Mouse (Mus musculus) heart, postnatal 14 days (tissue): ENCODE data around the gene Ddah1. TPM values are rescaled to one million over a fixed set of nuclear protein-coding genes. Genes with fewer than 3 reads are reported as not detected.

Source experiments
- DNase-seq, 2 experiments: peaks; one replicate each; pipeline ENCODE4 v3.0.0; 2021 to 2022
- intact Hi-C: fragments of 180-260 bp; cut with DNase I; formaldehyde crosslinking; loops from one replicate; pipeline ENCODE4 v1.15.1; 2025
- total RNA-seq, 2 experiments: library from RNA; stranded (reverse); gene quantifications; 2 replicates each; pipeline ENCODE4 v1.2.3; 2021

The Ddah1 gene
- total RNA-seq, 2 experiments from 2014 or later = 9.2 to 13.4 TPM

DNA sequence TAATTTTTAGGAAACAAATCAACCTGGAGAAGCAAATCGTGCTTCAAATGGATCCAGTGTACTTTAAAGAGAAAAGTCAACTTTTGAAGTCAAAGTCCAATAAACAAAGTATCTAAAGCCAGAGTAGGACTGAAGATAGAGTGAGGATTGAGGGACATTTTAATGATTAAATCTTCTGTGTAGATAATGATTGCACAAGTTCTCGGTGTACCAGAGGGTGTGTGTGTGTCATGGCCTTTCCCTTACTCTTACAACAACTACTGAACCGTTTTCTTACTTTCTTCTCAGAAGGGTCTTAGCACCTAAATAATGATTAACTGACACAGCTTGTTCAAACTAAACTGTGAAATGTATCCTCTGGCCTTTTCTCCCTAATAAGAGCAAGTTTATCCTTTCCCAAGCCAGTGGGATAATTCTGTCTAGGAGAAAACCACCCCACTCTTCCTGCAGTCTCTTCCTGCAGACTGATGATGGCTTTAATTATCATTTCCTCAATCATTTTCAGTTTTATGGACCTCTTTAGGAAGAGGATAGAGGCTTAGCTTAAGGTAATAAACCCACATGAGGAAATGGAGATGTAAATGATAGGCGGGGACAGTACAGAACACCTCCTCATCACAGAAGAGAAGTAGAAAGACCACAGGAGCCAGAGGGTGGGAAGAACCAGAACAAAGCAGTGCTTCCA is 4.6 kb downstream of the Ddah1 start:
- intact Hi-C loops = no loop called here
- no peak for DNase-seq

DNA sequence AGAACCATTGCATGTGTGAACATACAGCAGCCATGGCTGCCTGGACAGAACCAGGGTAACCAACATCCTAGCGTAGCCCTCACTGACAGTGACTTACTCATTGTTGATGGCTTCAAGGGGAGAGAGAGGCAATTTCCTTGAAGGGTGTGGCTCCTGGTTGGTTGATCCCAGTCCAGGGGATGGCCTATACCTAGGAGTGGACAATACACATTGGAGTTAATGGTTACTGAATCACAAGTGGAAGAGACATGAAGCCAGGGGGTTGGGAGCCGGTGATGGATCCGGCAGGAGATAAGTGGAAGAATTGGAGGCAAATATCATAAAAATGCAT is 5.1 kb downstream of the Ddah1 start:
- DNase-seq = no peak
- intact Hi-C loops = no loop called here

DNA sequence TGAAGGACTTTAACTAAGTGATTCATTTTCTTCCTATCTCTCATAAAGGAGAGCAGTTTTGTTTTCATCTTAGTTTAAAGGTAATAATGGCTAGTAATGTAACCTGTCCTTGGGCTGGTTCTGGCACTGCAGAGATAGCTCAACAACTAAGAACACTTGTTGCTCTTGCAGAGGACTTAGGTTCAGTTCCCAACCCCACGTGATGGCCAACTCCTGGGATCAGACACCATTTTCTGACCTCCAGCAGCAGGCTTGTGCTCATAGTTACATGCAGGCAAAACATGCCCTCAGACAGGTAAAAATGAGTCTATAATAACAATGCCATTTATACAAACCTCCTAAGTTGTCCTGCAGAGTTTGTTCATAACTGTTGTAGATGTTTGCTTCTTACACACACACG is 5.9 kb downstream of the Ddah1 start:
- intact Hi-C loops = no loop called here
- no peak for DNase-seq

DNA sequence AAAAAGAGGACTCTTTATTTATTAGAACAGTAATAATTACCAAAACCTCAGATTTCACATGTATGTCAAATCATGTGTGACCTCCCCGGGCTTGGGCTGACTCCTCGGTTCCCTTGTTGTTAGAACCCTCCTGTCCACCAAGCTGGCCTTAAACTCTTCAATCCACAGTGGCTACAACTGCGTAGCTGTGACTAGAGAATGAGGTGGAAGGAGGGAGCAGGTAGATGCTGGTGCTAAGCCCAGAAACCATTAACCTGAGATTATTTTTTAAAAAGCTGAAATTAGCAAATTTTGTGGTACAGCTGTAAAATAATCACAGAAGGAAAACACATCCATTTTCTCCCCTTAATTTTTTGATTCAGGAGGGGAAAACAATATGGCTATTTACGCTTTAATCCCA is 10.0 kb downstream of the Ddah1 start:
- DNase-seq = no peak
- intact Hi-C loops = no loop called here

DNA sequence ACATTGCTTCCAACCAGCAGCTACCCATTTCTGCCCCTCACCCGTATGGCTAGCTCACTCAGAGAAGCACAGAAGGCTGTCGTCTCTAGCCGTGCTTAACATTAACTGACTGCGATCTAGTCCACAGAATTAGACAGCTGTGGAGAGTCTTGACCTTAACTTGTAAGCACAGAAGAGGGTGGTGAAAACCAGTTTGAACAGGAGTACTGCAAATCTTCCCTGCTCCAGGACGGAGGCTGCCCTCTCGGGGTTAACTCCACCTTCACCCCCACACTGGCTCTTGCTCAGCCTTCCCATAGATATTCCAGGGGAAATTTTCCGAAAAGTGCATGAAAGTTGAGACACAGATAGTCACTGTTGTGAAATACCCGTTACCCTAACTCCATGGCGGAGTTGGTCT is 14.9 kb downstream of the Ddah1 start:
- DNase-seq = no peak
- intact Hi-C loops = no loop called here

DNA sequence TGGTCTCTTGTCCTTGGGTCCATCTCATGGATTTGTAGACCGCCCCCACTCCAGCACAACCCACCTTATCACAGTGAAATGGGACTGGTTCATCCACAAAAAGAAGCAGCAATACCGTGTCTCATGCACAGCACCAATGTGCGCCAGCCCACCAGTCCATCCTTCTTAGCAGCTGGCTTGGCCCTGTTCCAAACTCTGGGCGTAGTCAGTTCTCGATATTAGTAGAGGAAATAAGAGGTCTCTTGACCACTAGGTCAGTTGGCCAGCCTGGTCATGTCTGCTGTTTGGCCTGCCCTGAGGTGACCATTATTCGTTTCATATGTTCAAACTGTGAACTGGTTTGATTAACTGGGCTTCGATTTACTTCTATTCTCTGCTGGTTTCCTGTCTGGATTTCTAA is 15.9 kb downstream of the Ddah1 start:
- no peak for DNase-seq
- intact Hi-C loops = no loop called here

DNA sequence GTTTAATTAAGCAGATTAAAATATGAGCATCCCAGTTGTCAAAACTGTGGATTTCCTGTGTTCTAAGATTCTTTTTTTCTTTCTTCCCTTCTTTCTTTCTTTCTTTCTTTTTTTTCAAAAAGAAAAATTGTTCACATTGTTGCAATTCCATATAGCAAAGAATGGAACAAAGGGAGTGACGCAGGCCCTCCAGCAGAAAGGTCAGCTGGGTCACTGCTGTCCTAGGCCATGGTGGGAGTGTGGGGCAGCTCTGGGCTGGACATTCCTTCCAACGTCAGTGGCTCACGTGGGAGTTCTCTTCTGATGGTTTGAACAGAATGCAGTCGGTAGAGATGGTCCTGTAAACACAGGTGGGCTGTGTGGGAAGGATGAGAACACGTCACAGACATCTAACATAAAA is 16.8 kb downstream of the Ddah1 start:
- intact Hi-C loops = no loop called here
- no peak for DNase-seq

DNA sequence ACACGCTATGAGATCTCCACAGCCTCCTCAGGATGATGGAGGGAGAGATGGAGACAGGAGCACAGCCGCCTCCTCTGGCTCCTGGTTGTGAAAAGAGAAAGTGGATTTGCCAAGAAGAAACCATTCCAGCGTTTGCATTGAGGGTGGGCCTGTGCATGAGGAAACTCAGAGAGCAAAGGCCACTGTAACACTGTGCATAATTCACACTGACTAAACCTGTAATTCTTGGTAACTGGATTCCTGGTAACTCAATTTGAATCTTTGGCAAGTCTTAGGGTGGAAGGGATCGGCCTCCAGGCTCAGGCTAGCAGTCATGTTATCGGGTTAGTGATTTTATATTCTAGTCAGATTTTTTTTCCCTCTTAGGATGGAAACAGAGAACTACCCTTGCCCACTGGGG is 17.4 kb downstream of the Ddah1 start:
- intact Hi-C loops = no loop called here

DNA sequence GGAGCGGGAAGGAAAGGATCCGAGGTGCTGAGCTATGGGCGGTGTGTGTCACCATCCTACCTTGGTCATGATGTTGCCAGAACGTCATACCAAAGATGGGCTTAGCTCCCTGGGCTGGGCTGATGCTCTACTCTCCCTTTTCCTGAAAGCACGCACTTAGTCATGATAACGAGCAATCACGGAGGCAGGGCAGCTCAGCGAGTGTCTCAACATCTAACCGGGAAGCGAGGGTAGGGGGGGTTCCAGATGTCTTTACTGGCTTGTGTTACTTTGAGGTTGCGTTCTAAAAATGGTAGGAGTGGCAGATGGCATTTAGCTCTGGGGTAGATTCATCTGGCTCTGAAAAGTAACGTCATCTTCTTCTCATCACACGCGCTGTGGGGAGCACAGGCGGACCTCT is 18.5 kb downstream of the Ddah1 start:
- intact Hi-C loops = no loop called here
- DNase-seq = no peak

More for the DNA sequence above, 17.4 kb downstream of the Ddah1 start:
- no peak for DNase-seq

DNA sequence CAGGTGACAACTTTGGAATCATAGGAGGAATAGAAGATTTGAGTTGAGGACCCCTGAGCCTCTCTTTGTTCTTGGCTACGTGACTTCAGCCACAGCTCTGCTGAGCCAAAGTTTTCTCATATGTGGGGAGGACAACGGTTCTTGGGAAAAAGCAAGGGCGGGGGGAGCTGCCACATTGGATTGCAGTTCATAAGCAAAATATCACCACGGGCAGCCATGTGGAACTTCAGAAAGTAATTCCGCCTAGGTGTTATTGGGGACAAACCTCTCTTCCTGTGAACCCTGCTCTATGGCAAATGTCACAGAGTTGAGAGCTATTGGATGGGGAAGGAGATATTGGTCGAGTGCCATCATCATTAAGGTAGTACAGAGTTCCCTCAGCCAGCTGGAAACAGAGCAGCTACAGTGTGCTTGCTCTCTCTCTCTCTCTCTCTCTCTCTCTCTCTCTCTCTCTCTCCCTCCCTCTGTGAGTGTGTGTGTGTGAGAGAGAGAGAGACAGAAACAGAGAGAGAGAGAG is 20.0 kb downstream of the Ddah1 start:
- no peak for DNase-seq
- intact Hi-C loops = no loop called here

DNA sequence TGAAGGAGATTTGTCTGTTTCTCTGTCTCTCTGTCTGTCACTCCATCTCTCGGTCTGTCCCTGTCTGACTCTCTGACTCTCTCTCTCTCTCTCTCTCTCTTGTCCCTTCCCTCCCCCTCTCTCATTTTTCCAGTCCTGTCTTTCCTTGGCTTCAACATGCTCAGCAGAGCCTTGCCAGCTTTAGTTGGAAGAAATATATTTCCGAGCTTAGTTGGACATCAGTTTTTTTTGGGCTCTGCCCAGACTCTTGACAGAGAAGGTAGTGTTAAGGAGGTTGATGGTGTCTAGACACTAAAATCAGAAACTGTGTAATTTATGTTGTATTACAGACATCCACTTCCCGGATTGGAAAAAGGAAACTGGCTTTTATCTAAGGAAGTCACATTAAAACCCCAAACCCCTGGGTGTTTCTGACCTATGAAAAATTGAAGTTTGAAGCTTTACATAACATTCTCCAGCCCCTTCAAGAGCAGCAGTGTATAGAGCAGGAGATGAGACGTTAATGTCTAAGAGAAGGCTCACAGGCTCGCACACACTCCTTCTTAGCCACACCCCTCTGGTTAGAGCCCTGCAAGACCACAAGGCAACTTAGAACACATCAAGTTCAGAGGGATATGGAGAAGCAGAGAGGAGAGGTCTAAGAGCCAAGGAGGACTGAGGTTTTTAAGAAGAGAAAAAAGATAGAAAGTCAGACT is 21.0 kb downstream of the Ddah1 start:
- intact Hi-C loops = no loop called here
- no peak for DNase-seq

DNA sequence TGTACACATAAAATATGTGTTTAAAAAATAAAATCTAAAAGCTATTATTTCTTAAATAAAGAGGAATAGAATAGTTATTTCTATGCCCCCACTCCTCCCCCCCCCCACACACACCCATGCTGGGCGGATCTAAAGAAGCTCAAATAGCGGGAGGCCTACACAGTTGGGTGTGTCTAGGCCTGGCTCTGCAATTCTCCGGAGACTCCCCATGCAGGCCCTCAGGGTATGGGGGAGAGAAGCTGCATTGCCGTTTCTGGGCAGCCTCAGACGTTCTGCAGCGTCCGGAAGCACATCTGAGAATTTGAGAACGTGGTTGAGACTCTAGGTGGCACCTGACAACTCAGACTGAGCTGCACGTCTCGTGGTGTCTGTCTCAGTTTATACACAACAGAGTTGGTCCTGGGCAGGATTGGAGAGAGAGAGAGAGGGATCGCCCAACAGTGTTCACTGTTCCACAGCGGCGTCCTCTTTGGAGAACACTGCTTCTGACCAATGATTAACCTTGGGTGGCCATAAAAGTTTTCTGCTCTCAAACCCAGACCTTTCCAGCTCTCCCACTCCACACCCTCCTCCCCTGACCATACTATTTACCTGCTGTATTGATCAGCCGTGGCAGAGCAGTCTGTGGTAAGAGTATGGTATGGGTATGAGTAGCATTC is 22.4 kb downstream of the Ddah1 start:
- no peak for DNase-seq
- intact Hi-C loops = no loop called here

DNA sequence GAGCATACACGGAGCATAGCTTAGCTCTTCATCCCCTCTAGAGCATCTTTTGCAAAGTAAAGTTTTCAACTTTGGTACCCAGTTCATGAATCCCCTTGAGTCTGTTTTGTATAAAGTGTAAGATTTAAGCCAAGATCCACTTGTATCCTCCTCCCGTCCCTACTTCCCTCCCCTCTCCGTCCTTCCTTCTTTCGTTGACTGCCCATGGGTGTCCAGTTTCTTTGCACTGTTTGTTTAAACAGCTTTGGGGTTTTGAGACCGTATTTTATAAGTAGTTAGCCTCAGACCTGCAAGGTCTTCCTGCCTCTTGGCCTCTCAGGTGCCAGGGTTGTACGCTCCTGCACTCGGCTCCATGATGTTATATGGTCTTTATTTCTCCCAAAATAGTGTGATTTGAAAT is 26.8 kb downstream of the Ddah1 start:
- no peak for DNase-seq
- intact Hi-C loops = no loop called here

DNA sequence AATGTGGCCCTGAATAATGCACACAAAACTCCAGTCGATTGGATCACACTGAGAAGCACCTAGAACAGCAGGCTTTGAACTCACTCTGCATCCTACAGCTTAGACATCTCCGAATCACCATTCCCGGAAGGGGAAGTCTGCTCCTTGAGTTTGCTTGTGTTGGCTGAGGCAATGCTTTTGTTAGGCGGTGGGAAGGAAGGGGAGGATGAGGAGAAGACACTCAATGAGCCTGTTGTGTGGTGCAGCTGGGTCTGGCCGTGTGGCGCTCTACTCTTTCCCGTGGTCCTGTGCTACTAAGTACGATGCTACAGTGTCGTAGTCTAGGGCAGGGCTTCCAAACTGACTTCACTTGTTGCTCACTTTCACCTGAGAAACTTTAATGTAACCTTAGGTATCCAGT is 28.8 kb downstream of the Ddah1 start:
- no peak for DNase-seq
- intact Hi-C loops = no loop called here

DNA sequence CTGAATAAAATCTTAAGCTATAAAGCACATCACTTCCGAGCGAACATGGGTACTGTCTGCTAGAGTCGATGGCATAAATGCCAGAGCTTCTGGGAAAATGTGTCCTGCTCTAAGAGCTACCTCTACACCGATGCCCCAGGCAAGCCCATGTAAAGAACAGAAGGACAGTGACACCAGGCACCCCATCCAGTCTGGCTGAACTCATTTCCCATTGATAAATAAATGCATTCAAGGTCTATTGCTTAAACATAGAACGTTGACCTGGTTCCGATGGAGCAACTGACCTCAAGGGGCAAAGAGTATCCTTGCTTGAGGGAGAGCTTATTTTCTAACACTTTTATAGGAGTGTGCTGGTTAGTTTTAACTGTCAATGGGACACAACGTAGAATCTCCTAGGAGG is 30.6 kb downstream of the Ddah1 start:
- intact Hi-C loops = no loop called here
- no peak for DNase-seq

DNA sequence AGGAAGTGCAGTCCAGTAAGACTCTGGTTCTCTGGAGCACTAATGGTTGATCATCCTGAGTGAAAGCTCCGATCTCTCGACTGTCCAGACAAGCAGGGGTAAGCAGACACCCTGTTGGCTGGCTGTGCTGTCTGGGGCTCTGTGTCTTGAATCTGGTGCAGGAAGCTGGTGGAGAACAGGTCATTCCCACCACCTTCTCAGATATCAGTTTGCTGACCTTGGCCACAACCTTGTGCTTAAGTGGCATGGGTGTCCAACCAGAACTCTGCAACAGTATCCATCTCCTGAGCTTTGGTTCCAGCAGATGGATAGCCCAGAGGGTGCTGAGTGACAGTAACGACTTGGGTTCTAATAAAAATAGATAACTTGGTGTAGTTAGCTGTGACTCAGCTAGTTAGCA is 31.8 kb downstream of the Ddah1 start:
- DNase-seq = no peak
- intact Hi-C loops = no loop called here

DNA sequence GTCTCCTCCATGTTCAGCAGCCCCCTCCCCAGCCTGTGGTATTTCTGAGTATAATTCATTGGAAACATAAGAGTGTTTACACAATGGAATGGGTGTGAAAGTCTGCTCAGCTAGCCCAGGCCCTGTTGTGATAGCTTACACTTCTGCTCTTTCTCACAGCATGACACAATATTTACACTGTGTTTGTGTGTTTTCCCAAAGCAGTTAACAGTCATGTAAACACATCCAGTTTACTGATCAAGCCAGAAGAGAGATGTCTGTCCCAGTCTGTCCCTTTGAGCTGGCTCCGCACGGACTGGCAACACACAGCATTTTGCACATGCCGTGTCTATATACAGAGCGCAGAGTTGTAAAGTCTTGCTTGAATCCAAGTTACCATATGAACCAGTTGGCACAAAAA is 32.2 kb downstream of the Ddah1 start:
- intact Hi-C loops = no loop called here
- DNase-seq = no peak

DNA sequence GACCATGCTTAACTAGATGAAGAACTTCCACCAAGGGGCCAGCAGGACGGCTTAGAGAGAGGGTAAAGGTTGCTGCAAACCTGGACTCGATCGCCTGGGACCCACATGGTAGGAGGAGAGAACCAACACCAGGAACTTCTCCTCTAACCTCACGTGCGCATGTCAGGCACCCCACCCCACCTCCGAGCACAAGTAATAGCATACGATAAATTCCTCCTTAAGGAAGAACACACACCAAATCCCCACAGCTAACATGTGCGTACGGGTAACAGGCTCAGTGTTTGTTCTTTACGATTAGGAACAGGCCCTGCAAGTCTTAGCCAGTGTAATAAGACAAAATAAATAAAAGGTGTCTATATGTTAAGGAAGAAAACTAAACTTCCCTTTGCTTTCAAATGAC is 35.9 kb downstream of the Ddah1 start:
- DNase-seq = no peak
- intact Hi-C loops = no loop called here

DNA sequence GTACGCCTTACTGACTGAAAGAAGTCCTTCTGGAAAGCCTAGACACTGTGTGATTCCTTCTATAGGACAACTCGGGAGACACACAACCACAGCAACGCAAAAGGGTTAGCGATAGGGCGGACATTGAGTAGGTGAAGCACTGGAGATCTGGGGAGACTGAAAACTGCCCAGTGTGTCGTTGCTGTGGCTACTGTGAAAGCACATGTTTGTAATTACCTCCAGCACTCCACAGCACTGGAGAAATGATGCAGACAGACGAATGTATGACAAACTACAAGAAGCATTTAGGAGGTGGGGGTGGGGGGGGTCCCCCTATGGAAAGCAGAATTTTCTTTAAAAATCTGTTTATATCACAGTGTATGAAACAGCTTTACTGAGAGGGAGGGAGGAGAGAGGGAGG is 37.4 kb downstream of the Ddah1 start:
- intact Hi-C loops = no loop called here
- DNase-seq = no peak

DNA sequence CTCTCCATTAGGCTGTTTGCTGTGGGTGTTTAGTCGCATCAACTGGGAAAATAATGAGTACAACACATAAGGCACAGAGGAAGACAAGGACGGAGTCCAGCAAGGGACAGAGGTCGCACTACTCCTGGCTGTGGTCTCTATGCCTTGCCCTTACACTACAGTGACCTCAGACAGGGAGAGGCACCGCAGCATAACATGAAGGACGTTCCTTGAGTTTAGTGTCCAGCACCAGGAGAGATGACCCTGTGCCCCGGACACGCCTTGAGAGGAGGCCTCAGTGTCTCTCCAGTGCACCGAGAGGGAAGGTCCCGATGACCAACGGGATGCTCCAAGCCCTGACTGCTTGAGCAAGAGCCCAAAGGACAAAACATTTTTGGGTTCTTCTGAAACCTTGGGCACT is 39.6 kb downstream of the Ddah1 start:
- intact Hi-C loops = no loop called here
- DNase-seq = no peak

DNA sequence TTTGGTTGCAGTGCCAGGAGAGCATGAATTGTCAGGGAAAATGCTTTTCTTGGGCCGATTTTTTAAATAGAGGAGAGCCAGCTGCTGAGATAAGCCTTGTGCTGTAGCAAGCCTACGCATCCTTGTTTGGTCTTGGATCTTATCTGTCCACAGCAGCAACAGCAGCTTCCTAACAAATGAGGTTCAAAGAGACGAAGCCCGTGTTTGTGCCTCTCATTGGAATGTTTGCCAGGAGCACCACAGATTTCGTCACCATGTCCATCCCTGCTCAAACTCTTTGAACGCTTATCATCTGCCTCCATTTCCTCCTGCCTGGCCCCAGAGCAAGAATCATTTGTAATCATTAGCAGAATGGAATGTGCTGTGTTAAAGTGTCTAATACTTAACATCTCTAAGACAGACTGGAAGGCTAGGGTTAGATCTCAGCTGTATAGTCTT is 40.3 kb downstream of the Ddah1 start:
- intact Hi-C loops = no loop called here
- DNase-seq = peak; percentile 30 to 45

DNA sequence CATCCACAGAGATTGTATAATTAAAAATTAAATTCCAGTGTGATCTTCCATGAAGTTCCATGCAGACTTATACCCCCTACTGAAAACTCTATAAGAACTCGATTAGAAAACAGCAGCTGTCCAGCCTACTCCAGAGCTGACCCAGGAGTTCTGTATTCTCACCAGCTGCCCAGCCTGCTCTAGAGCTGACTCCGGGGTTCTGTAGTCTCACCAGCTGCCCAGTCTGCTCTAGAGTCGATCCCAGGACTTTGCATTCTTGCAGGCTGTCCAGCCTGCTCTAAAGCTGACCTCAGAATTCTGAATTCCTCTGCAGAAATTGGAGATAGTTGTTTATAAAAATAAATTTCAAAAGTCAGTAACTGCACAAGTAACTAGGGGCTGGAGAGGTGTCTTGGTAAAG is 40.9 kb downstream of the Ddah1 start:
- no peak for DNase-seq
- intact Hi-C loops = no loop called here
